Mouse (Mus musculus): ENCODE measurements around the gene 1500009C09Rik.
A peak's percentile ranks its signal among the peaks of the same experiment; 100 is the strongest.
"Not testable (repeated sequence)": the region's sequence is repeated elsewhere in the genome, so short reads cannot be mapped to it uniquely, and the experiment has no call there.

The 1500009C09Rik gene

GRCm38 (mm10) chr15:82218778-82219666 is 33.2 kb upstream of the 1500009C09Rik start:
- peak in 1 of 2 experiments; percentile 81 for DNase-seq (ENCODE audit: low spot score in 2 of 2)

- DNase-seq (ENCODE audit: low spot score in 2 of 2): no peak
These were observed 32.1 kb upstream of the 1500009C09Rik start for GRCm38 (mm10) chr15:82220003-82220675.

- DNase-seq (ENCODE audit: low spot score in 2 of 2): no peak
These were observed 30.9 kb upstream of the 1500009C09Rik start for GRCm38 (mm10) chr15:82221104-82221860.

GRCm38 (mm10) chr15:82223251-82223650 is 28.9 kb upstream of the 1500009C09Rik start:
- no peak for DNase-seq (ENCODE audit: low spot score in 2 of 2)

GRCm38 (mm10) chr15:82223657-82224601 is 28.3 kb upstream of the 1500009C09Rik start, which contains the start of gene Tnfrsf13c:
Gene Tnfrsf13c (minus strand): TSS chr15:82224369.
- DNase-seq (ENCODE audit: low spot score in 2 of 2): peak; percentile 66 to 83

DNA sequence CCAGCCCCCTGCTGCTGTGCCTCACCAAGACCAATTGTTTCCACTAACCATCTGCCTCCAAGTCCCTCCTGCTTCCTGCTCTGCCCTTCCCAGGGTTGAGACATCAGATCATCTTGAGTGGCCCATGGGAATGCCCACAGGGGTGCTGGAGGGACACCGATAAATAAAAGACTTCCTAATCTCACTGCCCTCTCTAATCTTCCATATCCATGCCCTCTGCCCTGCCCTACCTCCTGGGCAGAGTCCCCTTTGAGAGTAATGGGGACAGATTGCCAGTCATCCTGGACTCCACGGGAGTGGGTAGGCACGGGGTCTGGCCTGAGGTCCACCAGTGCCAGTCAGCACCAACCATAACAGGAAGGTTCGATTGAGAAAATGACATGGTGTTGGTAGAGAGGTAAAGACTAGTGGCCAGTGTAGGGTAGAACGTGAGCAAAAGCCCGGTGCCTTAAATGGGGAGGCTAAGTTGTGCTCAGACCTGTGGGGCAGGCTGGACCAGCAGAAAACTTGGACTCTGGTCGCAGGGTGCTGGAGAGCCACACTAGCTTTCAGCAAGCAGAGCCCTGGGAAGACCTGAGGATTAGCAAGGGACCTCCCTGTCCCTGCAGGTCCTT is 27.5 kb upstream of the 1500009C09Rik start:
- DNase-seq (ENCODE audit: low spot score in 2 of 2): no peak

DNA sequence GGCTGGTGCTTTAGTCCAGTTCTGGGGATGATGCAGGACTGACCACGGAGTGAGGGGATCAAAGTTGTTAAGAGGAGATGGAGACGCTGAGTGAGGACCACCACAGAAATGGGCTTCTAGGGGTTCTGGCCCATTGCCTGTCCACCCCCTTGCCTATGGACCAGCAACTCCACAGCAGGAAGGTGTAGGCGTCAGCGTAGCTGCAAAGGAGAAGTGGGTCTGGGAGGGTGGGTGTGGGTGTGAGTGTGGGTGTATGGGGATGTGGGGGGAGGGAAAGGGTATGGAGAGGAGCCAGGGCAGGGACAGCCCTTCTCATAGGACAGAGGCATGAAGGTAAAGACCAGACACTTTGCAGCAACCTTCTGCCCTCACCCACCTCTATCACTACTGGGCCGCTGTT is 26.4 kb upstream of the 1500009C09Rik start:
- DNase-seq (ENCODE audit: low spot score in 2 of 2): no peak

DNA sequence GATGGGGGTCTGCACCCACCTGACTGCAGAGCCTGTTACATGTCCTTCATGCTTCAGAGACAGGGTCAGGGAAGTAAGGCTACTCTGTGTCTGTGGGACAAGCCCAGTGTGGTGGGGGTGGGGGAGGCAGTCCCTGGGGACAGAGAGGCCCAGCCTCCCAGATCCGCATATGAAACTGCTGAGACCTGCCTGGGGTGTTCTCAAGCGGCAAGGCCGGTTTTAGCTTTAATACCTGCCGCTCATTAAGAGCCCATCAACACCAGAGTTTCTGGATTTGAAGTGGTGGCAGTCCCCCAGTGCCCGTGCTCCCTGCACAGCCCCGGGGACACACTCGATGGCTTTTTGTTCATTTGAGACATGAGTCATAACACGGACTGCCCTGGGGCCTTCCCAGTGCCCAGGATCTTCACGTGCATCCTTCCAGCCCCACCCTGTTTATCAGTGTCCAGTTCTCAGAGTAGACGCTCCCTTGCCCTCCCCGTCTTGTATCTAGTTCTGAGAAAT is 22.6 kb upstream of the 1500009C09Rik start:
- peak in 1 of 2 experiments; percentile 56 for DNase-seq (ENCODE audit: low spot score in 2 of 2)

DNA sequence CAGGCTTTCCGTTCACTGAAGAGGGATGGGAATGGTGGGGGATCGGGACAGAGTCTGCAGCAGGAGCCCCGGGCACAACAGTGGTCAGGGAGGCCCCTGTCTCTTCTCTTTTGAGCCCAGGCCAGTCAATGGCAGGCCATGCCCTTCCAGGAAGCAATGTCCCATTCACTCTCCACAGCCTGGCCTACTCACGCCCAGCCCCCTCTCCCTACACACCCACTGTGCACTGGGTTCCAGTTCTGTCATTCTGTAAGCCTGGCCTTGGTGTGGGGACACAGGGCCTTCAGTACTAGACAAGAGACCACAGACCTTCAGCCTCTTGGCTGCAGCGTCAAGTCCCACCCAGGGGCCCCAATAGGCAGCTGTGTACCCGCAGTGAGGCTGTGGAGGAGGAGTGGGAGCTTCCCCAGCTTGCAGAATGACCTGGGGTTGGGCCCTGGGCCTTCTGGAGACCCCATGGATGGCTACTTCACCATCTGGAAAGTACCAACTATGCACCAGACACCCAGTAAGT is 22.0 kb upstream of the 1500009C09Rik start:
- DNase-seq (ENCODE audit: low spot score in 2 of 2): no peak

DNA sequence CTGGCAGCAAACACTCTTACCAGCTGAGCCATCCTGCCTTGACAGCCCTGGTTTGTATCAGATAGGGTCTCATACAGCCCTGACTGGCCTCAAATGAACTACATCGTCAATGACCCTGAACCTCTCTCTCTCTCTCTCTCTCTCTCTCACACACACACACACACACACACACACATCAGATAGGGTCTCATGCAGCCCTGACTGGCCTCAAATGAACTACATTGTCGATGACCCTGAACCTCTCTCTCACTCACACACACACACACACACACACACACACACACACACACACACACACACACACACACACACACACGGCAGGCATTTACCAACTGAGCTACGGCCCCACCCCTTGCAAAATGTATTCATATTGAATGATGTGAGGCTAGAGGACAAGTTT is 21.1 kb upstream of the 1500009C09Rik start:
- DNase-seq (ENCODE audit: low spot score in 2 of 2): no peak

DNA sequence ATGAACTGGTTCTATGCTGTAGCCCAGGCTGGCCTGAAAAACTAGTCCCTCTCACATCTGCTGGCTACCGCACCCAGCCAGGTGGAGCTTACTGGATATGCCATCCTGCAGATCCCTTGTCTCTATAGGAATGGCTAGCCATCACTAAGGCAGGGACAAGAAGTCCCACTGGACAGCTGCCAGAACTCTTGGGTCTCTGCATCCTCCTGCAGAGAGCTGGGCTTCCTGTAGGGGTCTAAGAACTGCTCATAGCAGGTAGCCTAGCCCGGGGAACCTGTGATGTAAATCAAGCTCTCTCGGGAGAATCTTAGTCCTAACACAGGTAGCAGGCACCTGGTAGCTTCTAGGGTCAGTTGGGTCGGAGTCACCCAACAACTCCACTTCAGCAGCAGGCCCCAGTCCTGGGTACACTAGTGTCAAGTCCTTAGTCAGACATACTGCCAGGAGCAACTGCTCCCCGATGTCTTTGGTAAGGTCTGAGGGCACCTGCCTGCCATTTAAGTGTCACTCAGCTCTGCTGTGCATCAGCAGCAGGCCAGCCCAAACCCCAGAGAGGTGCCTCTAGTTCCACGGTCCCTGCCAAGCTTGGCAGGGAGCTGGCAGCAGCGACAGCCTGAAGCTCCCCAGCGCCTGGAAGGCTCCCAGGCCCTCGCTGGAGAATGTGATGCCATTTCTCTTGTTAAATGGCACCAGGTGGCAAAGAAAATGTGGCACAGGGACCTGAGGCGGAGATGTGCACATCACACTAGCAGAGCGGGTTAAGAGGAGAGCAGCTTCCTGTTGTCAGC is 20.4 kb upstream of the 1500009C09Rik start:
- no peak for DNase-seq (ENCODE audit: low spot score in 2 of 2)

DNA sequence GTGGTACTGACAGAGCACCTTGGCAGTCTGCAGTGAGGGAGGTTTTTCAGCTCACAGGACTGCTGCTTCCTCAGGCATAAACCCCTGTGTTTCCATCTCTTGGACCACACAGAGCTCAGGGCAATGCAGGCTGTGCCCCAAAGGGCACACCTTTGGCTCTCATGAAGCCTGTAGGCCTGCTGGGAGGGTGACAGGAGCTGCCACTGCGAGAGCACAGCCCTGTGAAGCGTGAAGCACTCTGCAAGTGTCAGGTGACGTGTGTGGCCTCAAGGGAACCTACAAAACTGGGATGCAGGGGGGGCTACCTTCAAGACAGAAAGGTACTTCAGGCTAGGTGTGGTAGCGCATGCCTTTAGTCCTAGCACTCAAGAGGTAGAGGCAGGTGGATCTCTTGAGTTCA is 19.5 kb upstream of the 1500009C09Rik start:
- DNase-seq (ENCODE audit: low spot score in 2 of 2): no peak

DNA sequence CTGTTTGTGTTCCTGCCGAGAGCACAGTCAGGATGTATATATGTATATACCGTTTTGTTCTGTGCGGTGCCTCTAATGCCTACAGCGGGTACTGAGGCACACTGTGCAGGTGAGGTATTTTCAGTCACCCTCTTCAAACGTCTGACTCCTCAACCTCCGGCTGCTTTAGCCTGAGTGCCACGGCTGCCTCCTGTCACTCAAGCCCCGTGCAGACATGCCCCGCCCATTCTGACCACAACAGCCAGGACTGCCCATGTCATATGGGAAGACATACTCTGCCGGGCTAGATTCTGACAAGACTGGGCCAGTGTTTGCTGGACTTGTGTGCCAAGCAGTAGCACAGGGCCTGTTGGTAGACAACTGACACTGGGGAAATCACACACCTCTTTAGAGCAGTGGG is 16.5 kb upstream of the 1500009C09Rik start:
- no peak for DNase-seq (ENCODE audit: low spot score in 2 of 2)

DNA sequence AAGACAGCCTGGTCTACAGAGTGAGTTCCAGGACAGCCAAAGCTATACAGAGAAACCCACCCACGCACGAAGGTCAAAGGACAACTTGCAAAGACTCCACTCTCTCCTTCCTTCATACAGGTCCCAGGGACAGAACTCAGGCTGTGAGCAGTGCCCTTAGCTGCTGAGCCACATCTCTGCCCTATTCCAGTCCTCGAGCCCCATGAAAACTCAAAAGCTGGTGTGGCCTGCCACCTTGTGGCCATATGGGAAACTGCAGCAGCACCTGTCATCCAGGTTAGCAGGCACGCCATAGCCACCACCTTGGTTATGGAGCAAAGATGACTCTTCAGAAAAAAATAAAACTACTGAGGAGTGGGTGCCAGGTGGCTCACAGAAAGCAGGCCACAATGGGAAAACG is 15.6 kb upstream of the 1500009C09Rik start:
- DNase-seq (ENCODE audit: low spot score in 2 of 2): peak; percentile 78 to 87

- DNase-seq (ENCODE audit: low spot score in 2 of 2): no peak
These were observed 8.9 kb upstream of the 1500009C09Rik start for GRCm38 (mm10) chr15:82243311-82243710.

GRCm38 (mm10) chr15:82243742-82244114 is 8.5 kb upstream of the 1500009C09Rik start:
- DNase-seq (ENCODE audit: low spot score in 2 of 2): no peak

GRCm38 (mm10) chr15:82244115-82244804 is 7.9 kb upstream of the 1500009C09Rik start, which contains the start of gene Cenpm:
Gene Cenpm (minus strand): TSS chr15:82244748.
- peak; percentile 86 to 90 for DNase-seq (ENCODE audit: low spot score in 2 of 2)

- not testable (repeated sequence) for DNase-seq (ENCODE audit: low spot score in 2 of 2)
These were observed 7.4 kb upstream of the 1500009C09Rik start for GRCm38 (mm10) chr15:82244805-82245161.
